Mouse (Mus musculus) megakaryocyte, embryonic 14.5 days (primary cell): ENCODE measurements around the gene Brap.
"Not testable (repeated sequence)": the region's sequence is repeated elsewhere in the genome, so short reads cannot be mapped to it uniquely, and the experiment has no call there.

Experiments used
- FLI1 ChIP-seq: IDR thresholded peaks from 2 replicates; pipeline ENCODE4 v1.6.1; 2012; ENCODE audit warnings: low read length, inconsistent platforms, mixed read lengths
- GATA1 ChIP-seq: IDR thresholded peaks from 3 replicates; pipeline ENCODE4 v1.6.1; 2012; ENCODE audit warnings: mixed read lengths, low read length, inconsistent platforms, borderline replicate concordance

GRCm38 (mm10) chr5:121631106-121631647 lies 29.2 kb upstream of the Brap start:
- TF ChIP-seq GATA1, FLI1: not testable (repeated sequence)
